Mouse (Mus musculus) kidney, adult 2 months (tissue): Measurements from ENCODE around the gene H2-DMb1.

Experiments
- CTCF ChIP-seq: fragments of 200-500 bp; conservative IDR thresholded peaks from 2 replicates; pipeline ENCODE4 v1.5.1; 2011; ENCODE audit warnings: low read depth, mild to moderate bottlenecking, control low read depth, low read length, moderate library complexity, mixed read lengths; ENCODE audit not compliant: insufficient read depth, insufficient read length
- POLR2A ChIP-seq: fragments of 200-500 bp; IDR thresholded peaks from one replicate; pipeline ENCODE4 v1.6.1; 2011; ENCODE audit warnings: low read depth, low read length, control low read depth

DNA sequence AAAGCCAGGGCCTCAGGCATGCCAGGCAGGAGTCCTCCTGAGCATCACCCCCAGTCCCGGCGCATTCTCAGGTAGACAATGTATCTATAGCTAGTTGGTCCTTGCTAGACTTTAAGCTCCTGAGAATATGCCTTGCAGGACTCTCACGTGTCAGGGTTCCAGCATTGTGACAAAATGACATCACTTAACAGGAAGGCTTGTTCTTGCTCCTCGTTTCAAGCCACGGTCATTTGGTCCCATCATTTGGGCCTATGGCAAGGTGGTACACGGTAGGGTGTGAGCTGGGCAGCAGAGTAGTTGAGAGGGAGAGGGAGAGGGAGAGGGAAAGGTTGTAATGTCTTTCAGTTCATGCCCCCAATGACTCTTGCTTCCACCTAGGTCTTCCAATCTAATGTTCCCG lies 21.0 kb upstream of the H2-DMb1 start:
- TF ChIP-seq CTCF (no peak), POLR2A (no peak)
